In the genomic region with DNA sequence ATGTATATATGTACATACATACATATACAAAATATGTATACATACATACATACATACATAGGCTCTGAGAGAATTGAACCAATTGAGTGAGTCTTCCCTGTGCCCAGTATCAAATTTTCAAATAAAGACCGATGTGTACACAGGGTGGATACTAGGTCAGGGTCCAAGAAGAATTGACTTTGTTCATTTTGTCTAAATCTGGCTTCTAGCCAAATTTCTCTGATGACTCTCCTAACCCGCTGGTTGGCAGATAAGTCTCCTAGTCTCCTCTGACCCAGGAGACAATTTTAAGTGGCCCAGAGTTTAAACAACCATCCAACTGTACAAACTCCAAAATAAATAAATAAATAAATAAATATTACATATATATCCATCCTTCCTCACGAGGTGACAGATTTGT, we compare ENCODE assay signal across 9 mouse cellular contexts. TPM values are rescaled to one million over a fixed set of nuclear protein-coding genes. Genes with fewer than 3 reads are reported as not detected.
DNase-seq lines count a peak whose midpoint lies in the region; ATAC-seq and TF ChIP-seq lines count a peak whose summit lies in the region.
"Had no signal": no experiment of that assay in that cellular context is flagged by ENCODE, and none has a peak within 500 bp of the region (broad histone marks: within the 10 kb centered on the region; RNA-seq: fewer than 3 reads in every experiment).

No protein-coding gene starts in this region.

- H3K36me3 ChIP-seq in lung, embryonic 14.5 days (ENCODE audit: insufficient read depth) = no peaks in the 10 kb centered on the region
- no peaks in the 10 kb centered on the region for H3K36me3 ChIP-seq in forebrain, embryonic 12.5 days (replicated peaks)
- H3K36me3 ChIP-seq in limb, embryonic 10.5 days = no peaks in the 10 kb centered on the region
- no peaks in the 10 kb centered on the region for H3K36me3 ChIP-seq in small intestine, adult 2 months (ENCODE audit: control insufficient read depth, insufficient read depth, low read length)

- peaks cover 28% of the 10 kb centered on the region for H3K4me1 ChIP-seq in lung, embryonic 14.5 days (ENCODE audit: insufficient read depth)
- peaks cover 50% of the 10 kb centered on the region for H3K4me1 ChIP-seq in forebrain, embryonic 12.5 days
- H3K4me1 ChIP-seq in limb, embryonic 10.5 days = peaks cover 77% of the 10 kb centered on the region
- peaks cover 21% of the 10 kb centered on the region for H3K4me1 ChIP-seq in small intestine, adult 2 months (ENCODE audit: control insufficient read depth, insufficient read depth, insufficient read length, low read length)

- H3K27ac ChIP-seq in lung, embryonic 14.5 days (ENCODE audit: low read depth) = no peak overlapping the region
- H3K27ac ChIP-seq in forebrain, embryonic 12.5 days = no peak overlapping the region
- no peak overlapping the region for H3K27ac ChIP-seq in limb, embryonic 10.5 days
- H3K27ac ChIP-seq in small intestine, adult 2 months (ENCODE audit: insufficient read depth, low read depth, low read length) = peak overlapping the region; percentile 61

- no peak for ATAC-seq in lung, embryonic 14.5 days (ENCODE audit: insufficient read depth)
- ATAC-seq in forebrain, embryonic 12.5 days (ENCODE audit: low FRiP score) = no peak

- no peak overlapping the region; the same call in 1 of the 2 replicates for H3K4me3 ChIP-seq in lung, embryonic 14.5 days (ENCODE audit: low read depth, low read length)
- peak overlapping the region; percentile 37; the same call in 1 of the 2 replicates for H3K4me3 ChIP-seq in forebrain, embryonic 12.5 days (replicated peaks)
- H3K4me3 ChIP-seq in limb, embryonic 10.5 days = peak overlapping the region; percentile 54; the same call in 1 of the 2 replicates
- H3K4me3 ChIP-seq in small intestine, adult 2 months (ENCODE audit: low read depth, low read length) = peak overlapping the region; percentile 54
- H3K4me3 ChIP-seq: megakaryocyte, embryonic 14.5 days had no signal

- no peaks in the 10 kb centered on the region for H3K9me3 ChIP-seq in lung, embryonic 14.5 days (ENCODE audit: low read depth, low read length)
- H3K9me3 ChIP-seq in forebrain, embryonic 12.5 days = no peaks in the 10 kb centered on the region
- H3K9me3 ChIP-seq in limb, embryonic 10.5 days (replicated peaks) = no peaks in the 10 kb centered on the region
- H3K9me3 ChIP-seq: megakaryocyte, embryonic 14.5 days had no signal

- no peak for TF ChIP-seq CTCF in lung, embryonic 14.5 days (IDR thresholded peaks at IDR 0.05; ENCODE audit: low read depth)
- no peak for TF ChIP-seq CTCF in small intestine, adult 2 months (IDR thresholded peaks at IDR 0.05; ENCODE audit: extremely low read depth, insufficient read length, insufficient replicate concordance, low read depth, low read length)

- TF ChIP-seq POLR2A in small intestine, adult 2 months (IDR thresholded peaks at IDR 0.05; ENCODE audit: low read depth, low read length) = no peak

- H3K27me3 ChIP-seq in lung, embryonic 14.5 days (ENCODE audit: insufficient read depth, low read length) = peaks cover 19% of the 10 kb centered on the region; the same call in 1 of the 2 replicates
- H3K27me3 ChIP-seq in forebrain, embryonic 12.5 days = peaks cover 72% of the 10 kb centered on the region
- peaks cover 74% of the 10 kb centered on the region for H3K27me3 ChIP-seq in limb, embryonic 10.5 days (ENCODE audit: low read depth, poor library complexity, severe bottlenecking)
- H3K27me3 ChIP-seq in small intestine, adult 2 months (ENCODE audit: control insufficient read depth, insufficient read depth, low read length) = no peaks in the 10 kb centered on the region

- 30% methylated on average over 3 of the region's 3 CpGs for WGBS in lung, embryonic 14.5 days
- WGBS in forebrain, embryonic 12.5 days = 53% methylated on average over 3 of the region's 3 CpGs
- 65% methylated on average over 3 of the region's 3 CpGs for WGBS in limb, embryonic 10.5 days
- whole genome bisulfite sequencing in small intestine, adult 2 months = 14% methylated on average over 3 of the region's 3 CpGs

- peak overlapping the region; percentile 24; the same call in 1 of the 2 replicates for H3K9ac ChIP-seq in lung, embryonic 14.5 days
- peak overlapping the region; percentile 51; the same call in 1 of the 2 replicates for H3K9ac ChIP-seq in forebrain, embryonic 12.5 days

- DNase-seq in lung, embryonic 14.5 days = peak; percentile 39
- no peak for DNase-seq in lung, postnatal 36 days
- no peak for DNase-seq in limb, embryonic 10.5 days (ENCODE audit: low spot score)
- DNase-seq in frontal cortex, postnatal 25 days (ENCODE audit: low spot score in 2 of 2) = no peak
- no peak for DNase-seq in adrenal gland, postnatal 14 days

- peak overlapping the region; percentile 68 for H3K4me2 ChIP-seq in lung, embryonic 14.5 days
- peak overlapping the region; percentile 73 for H3K4me2 ChIP-seq in forebrain, embryonic 12.5 days

RNA-seq across cellular contexts. Expression of a gene that starts 0.5 kb away (rescaled TPM):
- polyA plus RNA-seq in lung, embryonic 14.5 days (2014; fragmentation: Nextera tagmentation; extraction: Ambion mirVana) = 75.4 and 82.2 TPM in 2 replicates
- 50.2 and 52.0 TPM in 2 replicates for polyA plus RNA-seq in forebrain, embryonic 12.5 days (2016; fragmentation: Nextera tagmentation; extraction: Ambion mirVana)
- polyA plus RNA-seq in limb, embryonic 10.5 days (2016; fragmentation: Nextera tagmentation; extraction: Ambion mirVana) = 40.3 and 41.6 TPM in 2 replicates
- polyA plus RNA-seq in small intestine, adult 2 months (2012; rRNA removed) = 26.1 and 35.2 TPM in 2 replicates
- 114 and 140 TPM in 2 replicates for total RNA-seq in adrenal gland, postnatal 14 days (2021)

RNA-seq across cellular contexts. Expression of a gene that starts 3.0 kb away (rescaled TPM):
- polyA plus RNA-seq in lung, embryonic 14.5 days (2014; fragmentation: Nextera tagmentation; extraction: Ambion mirVana) = not detected in 2 replicates
- polyA plus RNA-seq in forebrain, embryonic 12.5 days (2016; fragmentation: Nextera tagmentation; extraction: Ambion mirVana) = 0.24 TPM in 1 of 2 replicates, not detected in the other
- polyA plus RNA-seq in limb, embryonic 10.5 days (2016; fragmentation: Nextera tagmentation; extraction: Ambion mirVana) = 1.2 TPM in 1 of 2 replicates, not detected in the other
- polyA plus RNA-seq in small intestine, adult 2 months (2012; rRNA removed) = 0.75 and 5.8 TPM in 2 replicates
- total RNA-seq in adrenal gland, postnatal 14 days (2021) = 0.44 TPM in 1 of 2 replicates, not detected in the other
- polyA plus RNA-seq: spleen, adult 2 months had no signal

RNA-seq across cellular contexts. Expression of a gene that starts 25.8 kb away (rescaled TPM):
- 1,512 and 1,564 TPM in 2 replicates for polyA plus RNA-seq in lung, embryonic 14.5 days (2014; fragmentation: Nextera tagmentation; extraction: Ambion mirVana)
- polyA plus RNA-seq in forebrain, embryonic 12.5 days (2016; fragmentation: Nextera tagmentation; extraction: Ambion mirVana) = 1,580 and 1,603 TPM in 2 replicates
- 2,007 and 2,405 TPM in 2 replicates for polyA plus RNA-seq in limb, embryonic 10.5 days (2016; fragmentation: Nextera tagmentation; extraction: Ambion mirVana)
- polyA plus RNA-seq in small intestine, adult 2 months (2012; rRNA removed) = 93.8 and 157 TPM in 2 replicates
- 1,351 and 1,485 TPM in 2 replicates for total RNA-seq in adrenal gland, postnatal 14 days (2021)

RNA-seq across cellular contexts. Expression of a gene that starts 35.2 kb away (rescaled TPM):
- polyA plus RNA-seq in lung, embryonic 14.5 days (2014; fragmentation: Nextera tagmentation; extraction: Ambion mirVana) = 130 and 137 TPM in 2 replicates
- polyA plus RNA-seq in forebrain, embryonic 12.5 days (2016; fragmentation: Nextera tagmentation; extraction: Ambion mirVana) = 91.0 and 91.7 TPM in 2 replicates
- 102 and 105 TPM in 2 replicates for polyA plus RNA-seq in limb, embryonic 10.5 days (2016; fragmentation: Nextera tagmentation; extraction: Ambion mirVana)
- 98.2 and 105 TPM in 2 replicates for polyA plus RNA-seq in small intestine, adult 2 months (2012; rRNA removed)
- total RNA-seq in adrenal gland, postnatal 14 days (2021) = 54.8 and 56.1 TPM in 2 replicates

RNA-seq across cellular contexts. Expression of a gene that starts 43.4 kb away (rescaled TPM):
- polyA plus RNA-seq in lung, embryonic 14.5 days (2014; fragmentation: Nextera tagmentation; extraction: Ambion mirVana) = 2.3 and 3.1 TPM in 2 replicates
- 5.5 and 5.7 TPM in 2 replicates for polyA plus RNA-seq in forebrain, embryonic 12.5 days (2016; fragmentation: Nextera tagmentation; extraction: Ambion mirVana)
- 5.1 and 5.2 TPM in 2 replicates for polyA plus RNA-seq in limb, embryonic 10.5 days (2016; fragmentation: Nextera tagmentation; extraction: Ambion mirVana)
- polyA plus RNA-seq in small intestine, adult 2 months (2012; rRNA removed) = 4.6 and 6.2 TPM in 2 replicates
- 3.6 and 8.7 TPM in 2 replicates for total RNA-seq in adrenal gland, postnatal 14 days (2021)
